Mouse (Mus musculus): ENCODE measurements at regions not wholly inside any gene's neighbourhood (a gene's known extent, or its start where the extent isn't known, plus 50 kb on each side); places are given as distances from the start of the nearest gene placed in this dataset.

GRCm38 (mm10) chr2:33991299-33991698 is 103.6 kb upstream of the Mvb12b start:
- no peak for TF ChIP-seq CTCF (IDR thresholded peaks at IDR 0.05; ENCODE audit: low read depth)
- TF ChIP-seq EP300 (optimal IDR thresholded peaks at IDR 0.05): no peak
